Mouse (Mus musculus): ENCODE measurements around the gene Uba2. TPM values are rescaled to one million over a fixed set of nuclear protein-coding genes. Genes with fewer than 3 reads are reported as not detected.

Gene Uba2
- polyA plus RNA-seq, 1 experiment from 2014 or later: 144 TPM

DNA sequence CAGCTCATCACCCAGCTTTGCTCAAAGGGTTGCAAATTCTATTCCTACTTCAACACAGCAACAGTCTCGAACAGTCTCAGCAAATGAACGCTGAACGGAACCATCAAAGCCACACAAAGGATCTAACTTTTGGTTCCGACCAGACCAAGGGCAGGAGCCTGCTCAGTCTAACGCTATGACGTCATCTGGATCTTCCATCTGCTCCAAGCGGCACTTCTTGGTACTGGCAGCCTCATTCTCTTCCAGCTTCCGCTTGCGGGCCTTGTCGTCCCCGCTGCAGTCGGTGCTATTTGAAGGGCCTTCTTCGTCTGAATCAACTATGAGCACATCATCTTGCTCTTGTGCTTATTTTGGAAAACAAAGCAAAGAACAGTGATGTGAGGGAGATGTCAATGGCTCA is 28.3 kb downstream of the Uba2 start:
- Histone ChIP-seq H3K27ac (ENCODE audit: low read length) (no peak overlapping the region), H3K9me3 (ENCODE audit: control insufficient read depth, low read length) (no peaks in the 10 kb centered on the region), H3K36me3 (ENCODE audit: control insufficient read depth, insufficient read depth, low read length) (peaks cover 41% of the 10 kb centered on the region), H3K27me3 (replicated peaks; ENCODE audit: control insufficient read depth, insufficient read depth, low read length) (no peaks in the 10 kb centered on the region), H3K4me2 (ENCODE audit: low read depth, low read length) (no peak overlapping the region), H3K9ac (ENCODE audit: low read depth, low read length) (no peak overlapping the region), H3K4me1 (ENCODE audit: control insufficient read depth, insufficient read depth, low read length) (no peaks in the 10 kb centered on the region), H3K4me3 (ENCODE audit: low read length) (no peak overlapping the region)
- no peak for ATAC-seq
- WGBS: 93% methylated on average over 13 of the region's 13 CpGs

DNA sequence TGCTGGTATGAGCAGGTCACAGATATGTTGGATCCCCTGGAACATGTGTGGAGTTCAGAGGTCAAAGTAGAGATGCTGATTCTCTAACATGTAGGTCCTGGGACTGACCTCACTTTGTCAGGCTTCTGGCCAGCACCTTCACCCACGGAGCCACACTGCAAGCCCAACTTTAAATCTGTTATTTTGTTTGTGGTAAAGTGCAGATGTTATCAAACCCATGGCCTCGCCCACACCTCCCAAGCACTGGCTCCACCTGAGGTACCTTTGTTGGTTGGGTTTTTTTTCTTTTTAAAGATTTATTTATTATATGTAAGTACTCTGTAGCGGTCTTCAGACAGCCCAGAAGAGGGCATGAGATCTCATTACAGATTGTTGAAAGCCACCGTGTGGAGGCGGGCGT is 29.9 kb downstream of the Uba2 start:
- Histone ChIP-seq H3K4me1 (ENCODE audit: control insufficient read depth, insufficient read depth, low read length) (no peaks in the 10 kb centered on the region), H3K9me3 (ENCODE audit: control insufficient read depth, low read length) (no peaks in the 10 kb centered on the region), H3K4me2 (ENCODE audit: low read depth, low read length) (no peak overlapping the region), H3K4me3 (ENCODE audit: low read length) (no peak overlapping the region), H3K36me3 (ENCODE audit: control insufficient read depth, insufficient read depth, low read length) (peaks cover 33% of the 10 kb centered on the region), H3K27me3 (replicated peaks; ENCODE audit: control insufficient read depth, insufficient read depth, low read length) (no peaks in the 10 kb centered on the region), H3K27ac (ENCODE audit: low read length) (no peak overlapping the region), H3K9ac (ENCODE audit: low read depth, low read length) (no peak overlapping the region)
- ATAC-seq: peak; percentile 31; the same call in 1 of the 2 replicates
- WGBS: 86% methylated on average over 6 of the region's 6 CpGs

DNA sequence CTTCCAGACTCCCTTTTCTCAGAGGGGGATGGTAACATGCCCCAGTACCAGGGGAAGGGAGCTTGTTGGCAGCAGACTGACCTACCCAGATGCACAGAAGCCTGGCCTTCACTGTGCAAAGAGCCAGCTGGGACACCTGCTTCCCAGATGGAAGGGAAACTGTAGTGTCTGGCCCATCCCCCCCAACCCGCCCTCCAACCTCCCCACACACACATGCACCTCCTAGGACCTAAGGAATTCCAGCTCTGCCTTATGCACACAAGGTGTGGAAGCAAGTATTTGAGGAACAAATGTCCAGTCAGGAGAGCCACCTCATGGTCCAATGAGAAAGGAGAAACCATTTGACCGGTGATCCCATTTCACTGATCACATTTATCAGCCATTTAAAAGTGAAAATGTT is 35.1 kb downstream of the Uba2 start:
- Histone ChIP-seq H3K27ac (ENCODE audit: low read length) (no peak overlapping the region), H3K4me3 (ENCODE audit: low read length) (no peak overlapping the region), H3K9ac (ENCODE audit: low read depth, low read length) (no peak overlapping the region), H3K36me3 (ENCODE audit: control insufficient read depth, insufficient read depth, low read length) (no peaks in the 10 kb centered on the region), H3K9me3 (ENCODE audit: control insufficient read depth, low read length) (no peaks in the 10 kb centered on the region), H3K4me1 (ENCODE audit: control insufficient read depth, insufficient read depth, low read length) (peaks cover 5% of the 10 kb centered on the region; the same call in 1 of the 2 replicates), H3K27me3 (replicated peaks; ENCODE audit: control insufficient read depth, insufficient read depth, low read length) (no peaks in the 10 kb centered on the region), H3K4me2 (ENCODE audit: low read depth, low read length) (no peak overlapping the region)
- WGBS: 73% methylated on average over 2 of the region's 2 CpGs
- ATAC-seq: no peak

GRCm38 (mm10) chr7:34133117-34133762 is 36.2 kb downstream of the Uba2 start, which contains the start of gene Wtip:
Gene Wtip (minus strand): TSS chr7:34133268.
- peak within 1 kb of the TSS; percentile 80 for H3K9ac ChIP-seq (ENCODE audit: low read depth, low read length)
- H3K4me3 ChIP-seq (ENCODE audit: low read length): peak within 1 kb of the TSS; percentile 68
- peak within 1 kb of the TSS; percentile 70 for H3K4me2 ChIP-seq (ENCODE audit: low read depth, low read length)
- H3K27ac ChIP-seq (ENCODE audit: low read length): peak within 1 kb of the TSS; percentile 64
- no peaks in the 10 kb centered on the region for H3K27me3 ChIP-seq (replicated peaks; ENCODE audit: control insufficient read depth, insufficient read depth, low read length)
- H3K4me1 ChIP-seq (ENCODE audit: control insufficient read depth, insufficient read depth, low read length): peaks cover 5% of the 10 kb centered on the region; the same call in 1 of the 2 replicates
- ATAC-seq: peak; percentile 89
- H3K9me3 ChIP-seq (ENCODE audit: control insufficient read depth, low read length): no peaks in the 10 kb centered on the region
- under 1% methylated on average over 61 of the region's 65 CpGs for WGBS
- no peaks in the 10 kb centered on the region for H3K36me3 ChIP-seq (ENCODE audit: control insufficient read depth, insufficient read depth, low read length)

DNA sequence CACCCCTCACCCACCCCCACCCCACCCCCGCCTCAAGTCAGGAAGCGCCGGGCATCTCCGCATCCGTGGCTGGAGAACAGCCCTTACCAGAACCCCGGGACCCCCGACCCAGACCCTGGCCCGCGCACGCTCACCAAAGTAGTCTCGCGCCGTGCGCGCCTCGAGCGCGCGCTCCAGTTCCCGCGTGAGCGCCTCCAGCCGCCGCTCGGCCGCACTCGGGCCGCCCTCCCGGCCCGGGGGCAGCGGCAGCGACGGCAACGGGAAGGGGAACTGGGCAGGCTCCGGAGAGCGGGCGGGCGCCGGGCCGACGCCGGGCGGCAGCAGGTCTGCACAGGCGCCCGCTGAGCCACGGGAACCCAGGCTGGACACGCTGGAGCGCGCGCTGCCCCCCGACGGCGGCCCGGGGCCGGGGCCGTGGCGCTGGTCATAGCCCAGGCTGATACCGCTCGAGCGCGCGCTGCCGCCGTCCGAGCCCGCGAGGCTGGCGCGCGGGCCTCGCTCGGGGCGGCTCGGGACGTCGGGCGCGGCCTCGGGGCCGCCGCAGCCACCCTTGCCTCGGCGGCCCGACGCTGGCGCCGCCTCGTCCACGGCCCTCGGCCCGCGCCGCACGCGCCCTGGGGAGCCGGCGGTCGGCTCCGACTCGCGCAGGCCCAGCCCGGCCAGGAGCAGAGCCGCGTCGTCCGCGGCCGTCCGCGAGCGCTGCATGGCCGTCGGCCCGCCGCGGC is 36.9 kb downstream of the Uba2 start:
- Histone ChIP-seq H3K4me1 (ENCODE audit: control insufficient read depth, insufficient read depth, low read length) (peaks cover 5% of the 10 kb centered on the region; the same call in 1 of the 2 replicates), H3K9ac (ENCODE audit: low read depth, low read length) (peak overlapping the region; percentile 80), H3K27me3 (replicated peaks; ENCODE audit: control insufficient read depth, insufficient read depth, low read length) (no peaks in the 10 kb centered on the region), H3K27ac (ENCODE audit: low read length) (peak overlapping the region; percentile 64), H3K9me3 (ENCODE audit: control insufficient read depth, low read length) (no peaks in the 10 kb centered on the region), H3K4me2 (ENCODE audit: low read depth, low read length) (peak overlapping the region; percentile 70), H3K4me3 (ENCODE audit: low read length) (peak overlapping the region; percentile 68), H3K36me3 (ENCODE audit: control insufficient read depth, insufficient read depth, low read length) (no peaks in the 10 kb centered on the region)
- ATAC-seq: peak; percentile 81
- under 1% methylated on average over 112 of the region's 116 CpGs for whole genome bisulfite sequencing

DNA sequence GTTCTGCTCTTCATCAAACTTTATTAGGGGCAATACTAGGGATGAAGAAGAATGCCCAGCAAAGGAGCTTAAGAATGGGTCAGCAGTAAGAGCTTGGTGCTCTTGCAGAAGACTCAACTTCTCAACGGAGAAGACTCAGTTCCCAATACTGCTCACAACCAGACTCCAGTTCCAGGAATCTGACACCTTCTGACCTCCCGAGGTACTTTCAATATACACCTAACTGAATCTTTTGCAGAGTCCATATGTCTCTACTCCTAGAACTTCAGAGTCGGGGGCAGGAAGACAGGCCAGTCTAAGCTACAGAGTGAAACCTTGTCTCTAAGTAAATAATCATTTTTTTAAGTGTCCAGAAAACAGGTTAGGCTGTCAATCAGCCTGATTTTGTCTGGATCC is 37.4 kb downstream of the Uba2 start:
- Histone ChIP-seq H3K27me3 (replicated peaks; ENCODE audit: control insufficient read depth, insufficient read depth, low read length) (no peaks in the 10 kb centered on the region), H3K9ac (ENCODE audit: low read depth, low read length) (peak overlapping the region; percentile 80), H3K9me3 (ENCODE audit: control insufficient read depth, low read length) (no peaks in the 10 kb centered on the region), H3K27ac (ENCODE audit: low read length) (no peak overlapping the region), H3K4me3 (ENCODE audit: low read length) (peak overlapping the region; percentile 68), H3K4me1 (ENCODE audit: control insufficient read depth, insufficient read depth, low read length) (peaks cover 5% of the 10 kb centered on the region; the same call in 1 of the 2 replicates), H3K36me3 (ENCODE audit: control insufficient read depth, insufficient read depth, low read length) (no peaks in the 10 kb centered on the region), H3K4me2 (ENCODE audit: low read depth, low read length) (peak overlapping the region; percentile 70)
- ATAC-seq: peak; percentile 20; the same call in 1 of the 2 replicates
- 10% methylated on average over 3 of the region's 3 CpGs for WGBS

- H3K4me3 ChIP-seq (ENCODE audit: low read length): no peak overlapping the region
- H3K27me3 ChIP-seq (replicated peaks; ENCODE audit: control insufficient read depth, insufficient read depth, low read length): no peaks in the 10 kb centered on the region
- 0 out of 2 replicates have a peak, but pooled peaks cover 5% of the 10 kb centered on the region for H3K9me3 ChIP-seq (ENCODE audit: control insufficient read depth, low read length)
- ATAC-seq: no peak
- H3K36me3 ChIP-seq (ENCODE audit: control insufficient read depth, insufficient read depth, low read length): no peaks in the 10 kb centered on the region
- H3K27ac ChIP-seq (ENCODE audit: low read length): no peak overlapping the region
- peaks cover 5% of the 10 kb centered on the region; the same call in 1 of the 2 replicates for H3K4me1 ChIP-seq (ENCODE audit: control insufficient read depth, insufficient read depth, low read length)
- H3K9ac ChIP-seq (ENCODE audit: low read depth, low read length): 0 out of 2 replicates have a peak overlapping the region, but pooled peaks have one; percentile 6
- 69% methylated on average over 3 of the region's 3 CpGs for whole genome bisulfite sequencing
- H3K4me2 ChIP-seq (ENCODE audit: low read depth, low read length): peak overlapping the region; percentile 70; the same call in 1 of the 2 replicates
Measured at GRCm38 (mm10) chr7:34131118-34131517, 38.3 kb downstream of the Uba2 start.

DNA sequence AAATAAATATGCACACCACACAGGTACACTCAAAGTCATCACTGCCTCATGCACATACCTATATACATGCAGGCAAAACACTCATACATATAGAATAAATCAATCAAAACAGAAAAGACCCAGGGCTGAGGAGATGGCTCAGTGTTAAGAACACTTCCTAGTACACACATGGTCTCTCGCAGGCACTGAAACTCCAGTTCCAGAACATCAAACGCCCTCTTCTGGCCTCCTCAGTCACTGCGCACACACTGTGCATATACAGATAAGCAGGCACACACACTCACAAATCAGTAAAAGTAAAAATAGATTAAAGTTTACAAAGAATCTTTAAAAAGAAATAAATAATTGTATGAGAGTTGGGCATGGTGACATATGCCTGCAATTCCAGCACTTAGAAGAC is 43.1 kb downstream of the Uba2 start:
- no peak overlapping the region for H3K4me2 ChIP-seq (ENCODE audit: low read depth, low read length)
- no peak for ATAC-seq
- WGBS: 86% methylated on average over 3 of the region's 3 CpGs
- no peak overlapping the region for H3K9ac ChIP-seq (ENCODE audit: low read depth, low read length)
- 0 out of 2 replicates have a peak, but pooled peaks cover 5% of the 10 kb centered on the region for H3K9me3 ChIP-seq (ENCODE audit: control insufficient read depth, low read length)
- no peak overlapping the region for H3K4me3 ChIP-seq (ENCODE audit: low read length)
- no peaks in the 10 kb centered on the region; the same call in 1 of the 2 replicates for H3K4me1 ChIP-seq (ENCODE audit: control insufficient read depth, insufficient read depth, low read length)
- no peaks in the 10 kb centered on the region for H3K36me3 ChIP-seq (ENCODE audit: control insufficient read depth, insufficient read depth, low read length)
- H3K27ac ChIP-seq (ENCODE audit: low read length): no peak overlapping the region
- no peaks in the 10 kb centered on the region for H3K27me3 ChIP-seq (replicated peaks; ENCODE audit: control insufficient read depth, insufficient read depth, low read length)

GRCm38 (mm10) chr7:34125346-34125745 is 44.1 kb downstream of the Uba2 start:
- Histone ChIP-seq H3K4me2 (ENCODE audit: low read depth, low read length) (no peak overlapping the region), H3K36me3 (ENCODE audit: control insufficient read depth, insufficient read depth, low read length) (no peaks in the 10 kb centered on the region), H3K27me3 (replicated peaks; ENCODE audit: control insufficient read depth, insufficient read depth, low read length) (no peaks in the 10 kb centered on the region), H3K4me1 (ENCODE audit: control insufficient read depth, insufficient read depth, low read length) (no peaks in the 10 kb centered on the region), H3K9me3 (ENCODE audit: control insufficient read depth, low read length) (0 out of 2 replicates have a peak, but pooled peaks cover 5% of the 10 kb centered on the region), H3K4me3 (ENCODE audit: low read length) (no peak overlapping the region), H3K9ac (ENCODE audit: low read depth, low read length) (no peak overlapping the region), H3K27ac (ENCODE audit: low read length) (no peak overlapping the region)
- 88% methylated on average over 9 of the region's 9 CpGs for WGBS
- no peak for ATAC-seq

Measured in intestine, embryonic 16.5 days (tissue).